Mouse (Mus musculus): ENCODE measurements around the gene Pgbd1. TPM values are rescaled to one million over a fixed set of nuclear protein-coding genes. Genes with fewer than 3 reads are reported as not detected.
A peak's percentile ranks its signal among the peaks of the same experiment; 100 is the strongest.

Pgbd1 gene
- total and polyA plus RNA-seq, 3 experiments = 0.25 to 0.35 TPM; not detected in 1

DNA sequence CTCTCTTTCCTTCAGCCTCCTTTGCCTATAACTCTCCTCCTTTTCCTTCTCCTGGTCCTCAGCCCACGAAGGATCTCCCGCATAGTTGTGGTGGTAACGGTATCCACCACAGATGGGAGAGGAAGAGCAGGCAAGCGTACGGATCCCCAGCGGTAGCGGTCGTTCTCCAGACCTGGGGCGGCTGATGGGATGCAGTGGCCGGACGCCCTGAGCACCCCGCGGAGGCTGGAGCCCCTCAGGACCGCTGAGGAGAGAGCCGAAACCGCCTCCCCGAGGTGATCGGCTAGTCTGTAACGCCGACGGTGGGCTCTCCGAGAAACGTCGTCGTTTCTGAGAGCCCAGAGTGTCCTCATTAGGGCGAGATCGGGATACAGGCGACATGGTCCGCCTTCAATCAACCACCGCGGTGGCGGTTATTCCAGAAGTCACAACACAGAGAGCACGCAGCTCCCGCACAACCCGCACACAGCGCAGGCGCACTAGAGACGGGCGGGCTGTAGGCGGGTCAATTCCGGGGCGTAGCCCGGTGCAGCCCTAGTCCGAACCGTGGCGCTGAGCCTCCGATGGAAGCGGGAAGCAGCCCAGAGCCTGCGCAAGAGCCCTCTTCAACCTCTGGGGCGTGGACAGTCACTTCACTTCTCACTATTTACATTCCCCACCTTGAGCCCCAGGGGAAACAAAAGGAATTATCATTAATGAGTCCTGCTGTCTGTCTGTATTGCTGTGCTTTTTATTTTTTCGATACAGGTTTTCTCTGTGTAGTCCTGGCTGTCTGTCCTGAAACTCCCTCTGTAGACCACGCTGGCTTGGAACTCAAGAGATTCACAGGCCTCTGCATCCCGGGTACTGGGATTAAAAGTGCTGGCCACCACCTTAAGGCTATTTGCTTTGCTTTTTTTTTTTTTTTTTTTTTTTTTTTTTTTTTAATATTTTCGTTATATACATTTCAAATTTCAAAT is 27.5 kb upstream of the Pgbd1 start, which contains the start of gene Nkapl:
Gene Nkapl (minus strand): TSS at position 449 of the 959 bp plus-strand sequence.
- Histone ChIP-seq H3K36me3 (ENCODE audit: control insufficient read depth in 1 of 2, insufficient read depth in 2 of 2, low read length in 2 of 2) (peaks cover 0 to 7% of the 10 kb centered on the region in 2 experiments; a peak in 2 of 4 replicates), H3K27me3 (ENCODE audit: control insufficient read depth in 1 of 2, insufficient read depth in 2 of 2, low read length in 2 of 2) (peaks cover 0 to 3% of the 10 kb centered on the region in 2 experiments; a peak in 3 of 4 replicates), H3K4me1 (ENCODE audit: control insufficient read depth in 1 of 2, insufficient read depth in 2 of 2, low read length in 2 of 2) (peaks cover 0 to 7% of the 10 kb centered on the region in 2 experiments; a peak in 2 of 4 replicates), H3K4me3 (ENCODE audit: control insufficient read depth in 1 of 2, insufficient read depth in 1 of 2, low read depth in 2 of 2, low read length in 2 of 2) (peak within 1 kb of the TSS; percentile 31 to 62), H3K9ac (ENCODE audit: control insufficient read depth, low read depth, low read length, poor library complexity, severe bottlenecking) (peak within 1 kb of the TSS; percentile 57), H3K79me2 (ENCODE audit: control insufficient read depth, insufficient read depth, low read length, poor library complexity) (no peaks in the 10 kb centered on the region), H3K27ac (ENCODE audit: control insufficient read depth, low read depth, low read length) (peak within 1 kb of the TSS; percentile 6; the same call in 1 of the 2 replicates), H3K9me3 (replicated peaks; ENCODE audit: insufficient read depth, low read length) (no peaks in the 10 kb centered on the region)
- peak; percentile 87 for DNase-seq (ENCODE audit: low read depth, low spot score)
- TF ChIP-seq RAD21 (IDR thresholded peaks at IDR 0.05; ENCODE audit: low read depth, low read length) (no peak), POLR2A (IDR thresholded peaks at IDR 0.05; ENCODE audit: control insufficient read depth in 1 of 2, insufficient read depth in 1 of 2, low read depth in 1 of 2, low read length in 2 of 2, poor library complexity in 1 of 2) (peak; percentile 64 to 68), NELFE (IDR thresholded peaks at IDR 0.05; ENCODE audit: low read depth, low read length) (peak; percentile 58), POLR2AphosphoS5 (IDR thresholded peaks at IDR 0.05; ENCODE audit: borderline replicate concordance, low read depth, low read length) (no peak), HCFC1 (IDR thresholded peaks at IDR 0.05; ENCODE audit: low read depth, low read length) (peak; percentile 16; the same call in 1 of the 2 replicates), MAFK (IDR thresholded peaks at IDR 0.05; ENCODE audit: borderline replicate concordance, low read depth, low read length) (no peak), CTCF (IDR thresholded peaks at IDR 0.05 in 2 of 3, conservative IDR thresholded peaks at IDR 0.05 in 1 of 3; ENCODE audit: control insufficient read depth in 1 of 3, insufficient read depth in 1 of 3, low read depth in 2 of 3, low read length in 3 of 3, poor library complexity in 1 of 3, severe bottlenecking in 1 of 3) (no peak), JUND (IDR thresholded peaks at IDR 0.05; ENCODE audit: low read depth, low read length) (no peak), ELF1 (IDR thresholded peaks at IDR 0.05; ENCODE audit: low read depth, low read length) (no peak), NRF1 (IDR thresholded peaks at IDR 0.05; ENCODE audit: insufficient read depth, low read depth, low read length, poor library complexity, severe bottlenecking) (peak; percentile 79), CHD2 (IDR thresholded peaks at IDR 0.05; ENCODE audit: low read length) (no peak)

GRCm38 (mm10) chr13:21467336-21467735 is 26.5 kb upstream of the Pgbd1 start:
- H3K9me3 ChIP-seq (replicated peaks; ENCODE audit: insufficient read depth, low read length) = no peaks in the 10 kb centered on the region
- no peak for DNase-seq (ENCODE audit: low read depth, low spot score)
- TF ChIP-seq EP300 (IDR thresholded peaks at IDR 0.05; ENCODE audit: low read depth in 1 of 2, low read length in 2 of 2) (no peak), TBP (IDR thresholded peaks at IDR 0.05; ENCODE audit: low read depth, low read length) (no peak), NRF1 (IDR thresholded peaks at IDR 0.05; ENCODE audit: insufficient read depth, low read depth, low read length, poor library complexity, severe bottlenecking) (no peak), ELF1 (IDR thresholded peaks at IDR 0.05; ENCODE audit: low read depth, low read length) (no peak), ZC3H11A (IDR thresholded peaks at IDR 0.05; ENCODE audit: low read depth, low read length) (no peak), POLR2AphosphoS5 (IDR thresholded peaks at IDR 0.05; ENCODE audit: borderline replicate concordance, low read depth, low read length) (no peak), GATA1 (IDR thresholded peaks at IDR 0.05; ENCODE audit: low read depth, low read length) (no peak), SMC3 (IDR thresholded peaks at IDR 0.05; ENCODE audit: low read depth, low read length) (no peak), RAD21 (IDR thresholded peaks at IDR 0.05; ENCODE audit: low read depth, low read length) (no peak), UBTF (IDR thresholded peaks at IDR 0.05; ENCODE audit: borderline replicate concordance, insufficient read depth, low read depth, low read length) (no peak), NELFE (IDR thresholded peaks at IDR 0.05; ENCODE audit: low read depth, low read length) (no peak), MAZ (IDR thresholded peaks at IDR 0.05; ENCODE audit: low read depth, low read length) (no peak), BHLHE40 (IDR thresholded peaks at IDR 0.05; ENCODE audit: borderline replicate concordance, low read depth, low read length) (no peak), POLR2AphosphoS2 (IDR thresholded peaks at IDR 0.05; ENCODE audit: low read length) (no peak), ZMIZ1 (IDR thresholded peaks at IDR 0.05; ENCODE audit: low read depth, low read length) (no peak), TCF12 (IDR thresholded peaks at IDR 0.05; ENCODE audit: low read depth, low read length) (no peak), E2F4 (IDR thresholded peaks at IDR 0.05; ENCODE audit: borderline replicate concordance, low read depth, low read length) (no peak), RCOR1 (IDR thresholded peaks at IDR 0.05; ENCODE audit: low read depth, low read length) (no peak), HCFC1 (IDR thresholded peaks at IDR 0.05; ENCODE audit: low read depth, low read length) (no peak)
- peaks cover 0 to 4% of the 10 kb centered on the region in 2 experiments; a peak in 2 of 4 replicates for H3K36me3 ChIP-seq (ENCODE audit: control insufficient read depth in 1 of 2, insufficient read depth in 2 of 2, low read length in 2 of 2)
- peaks cover 0 to 3% of the 10 kb centered on the region in 2 experiments; a peak in 2 of 4 replicates for H3K4me1 ChIP-seq (ENCODE audit: control insufficient read depth in 1 of 2, insufficient read depth in 2 of 2, low read length in 2 of 2)
- H3K27me3 ChIP-seq (ENCODE audit: control insufficient read depth in 1 of 2, insufficient read depth in 2 of 2, low read length in 2 of 2) = peaks cover 0 to 3% of the 10 kb centered on the region in 2 experiments; a peak in 3 of 4 replicates
- no peaks in the 10 kb centered on the region for H3K79me2 ChIP-seq (ENCODE audit: control insufficient read depth, insufficient read depth, low read length, poor library complexity)
- H3K9ac ChIP-seq (ENCODE audit: control insufficient read depth, low read depth, low read length, poor library complexity, severe bottlenecking) = no peak overlapping the region
- no peak overlapping the region for H3K4me3 ChIP-seq (ENCODE audit: control insufficient read depth in 1 of 2, insufficient read depth in 1 of 2, low read depth in 2 of 2, low read length in 2 of 2)
- H3K27ac ChIP-seq (ENCODE audit: control insufficient read depth, low read depth, low read length) = no peak overlapping the region
